Mouse (Mus musculus) limb, embryonic 14.5 days (tissue): ENCODE measurements around the gene Terf2ip. TPM values are rescaled to one million over a fixed set of nuclear protein-coding genes. Genes with fewer than 3 reads are reported as not detected.
A peak's percentile ranks its signal among the peaks of the same experiment; 100 is the strongest.

Source experiments
- ATAC-seq: fragments of 200-750 bp; cut with Nextera tagmentation; 2 replicates; pipeline ENCODE4 v1.8.0; 2017; ENCODE audit warnings: low read depth, moderate number of reproducible peaks, moderate TSS enrichment; ENCODE audit not compliant: low FRiP score
- DNase-seq: peaks from one replicate; pipeline ENCODE4 v3.0.0-alpha.2; 2015; ENCODE audit warnings: low spot score
- H3K27ac ChIP-seq: fragments of 300-500 bp; sonication (generic); replicated peaks from 2 replicates; pipeline ENCODE4 v1.5.1; 2014; ENCODE audit warnings: low read depth, mild to moderate bottlenecking, low read length, moderate library complexity, mixed read lengths
- H3K27me3 ChIP-seq: fragments of 300-500 bp; sonication (generic); 2 replicates; pipeline ENCODE4 v1.6.1; 2014; ENCODE audit warnings: low read length, mixed read lengths; ENCODE audit not compliant: control insufficient read depth, insufficient read depth
- H3K36me3 ChIP-seq: fragments of 300-500 bp; sonication (generic); 2 replicates; pipeline ENCODE4 v1.6.1; 2014; ENCODE audit warnings: mild to moderate bottlenecking, low read length, moderate library complexity, mixed read lengths; ENCODE audit not compliant: control insufficient read depth, insufficient read depth
- H3K4me1 ChIP-seq: fragments of 300-500 bp; sonication (generic); 2 replicates; pipeline ENCODE4 v1.6.1; 2014; ENCODE audit warnings: antibody characterized with exemption, low read length, mixed read lengths; ENCODE audit not compliant: control insufficient read depth, insufficient read depth
- H3K4me2 ChIP-seq: fragments of 300-500 bp; sonication (generic); replicated peaks from 2 replicates; pipeline ENCODE4 v1.6.1; 2014; ENCODE audit warnings: low read depth, mild to moderate bottlenecking, low read length, moderate library complexity; ENCODE audit not compliant: severe bottlenecking
- H3K4me3 ChIP-seq: fragments of 300-500 bp; sonication (generic); replicated peaks from 2 replicates; pipeline ENCODE4 v1.5.1; 2014; ENCODE audit warnings: low read length
- H3K9ac ChIP-seq: fragments of 300-500 bp; sonication (generic); 2 replicates; pipeline ENCODE4 v1.6.1; 2014; ENCODE audit warnings: mild to moderate bottlenecking, low read depth, low read length, moderate library complexity; ENCODE audit not compliant: severe bottlenecking
- H3K9me3 ChIP-seq: fragments of 300-500 bp; sonication (generic); 2 replicates; pipeline ENCODE4 v1.6.1; 2016; ENCODE audit warnings: low read length; ENCODE audit not compliant: control insufficient read depth
- POLR2A ChIP-seq: fragments of 200-500 bp; IDR thresholded peaks from 2 replicates; pipeline ENCODE4 v1.8.0; 2012; ENCODE audit warnings: inconsistent platforms, mild to moderate bottlenecking, moderate library complexity, borderline replicate concordance; ENCODE audit not compliant: insufficient read depth, insufficient read length; ENCODE audit errors: extremely low read depth
- WGBS: fragments of 180-500 bp; shearing (Covaris S2); extraction: QIAGEN DNeasy Blood & Tissue Kit; methylation state at CpG from one replicate; pipeline ENCODE4 v1.1.7; 2014; 5-methylcytosine and 5-hydroxymethylcytosine counted together
- polyA plus RNA-seq, 2 experiments: library from polyadenylated mRNA; depleted of rRNA in 1 of 2; stranded (reverse) in 1 of 2; unstranded in 1 of 2; fragments of >200 nt; fragmentation: Nextera tagmentation in 1 of 2; extraction: Ambion mirVana in 1 of 2; gene quantifications; 2 replicates each; pipeline versions ENCODE4 v1.2.1 to v1.2.3; 2012 to 2014

Gene Terf2ip
- polyA plus RNA-seq, 2 experiments: 16.5 to 17.5 TPM

DNA sequence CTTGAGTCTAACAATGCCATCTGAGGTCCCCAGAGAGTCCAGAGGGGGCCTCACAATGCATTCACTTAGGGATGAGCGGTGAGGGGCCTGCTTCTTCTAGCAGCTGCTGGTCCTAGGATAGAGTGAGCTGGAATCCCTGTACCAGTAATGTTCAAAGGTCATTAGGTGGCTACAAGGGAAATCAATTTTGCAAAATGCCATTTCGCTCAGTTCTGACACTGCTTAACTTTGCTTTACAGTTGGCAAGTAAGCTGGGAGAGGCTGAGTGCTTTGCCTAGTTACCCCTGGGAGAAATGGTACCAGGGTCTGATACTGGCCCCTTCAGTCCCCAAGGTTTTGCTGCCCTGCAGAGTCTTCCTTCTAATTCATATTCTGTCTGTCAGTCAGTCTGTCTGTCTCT lies 35.5 kb upstream of the Terf2ip start:
- Histone ChIP-seq H3K4me2 (no peak overlapping the region), H3K9ac (no peak overlapping the region), H3K36me3 (peaks cover 30% of the 10 kb centered on the region; the same call in 1 of the 2 replicates), H3K27me3 (no peaks in the 10 kb centered on the region), H3K27ac (no peak overlapping the region), H3K4me3 (no peak overlapping the region), H3K9me3 (no peaks in the 10 kb centered on the region), H3K4me1 (no peaks in the 10 kb centered on the region)
- DNase-seq (no peak), ATAC-seq (no peak)
- no peak for TF ChIP-seq POLR2A
- WGBS: 98% methylated on average over 2 of the region's 2 CpGs

DNA sequence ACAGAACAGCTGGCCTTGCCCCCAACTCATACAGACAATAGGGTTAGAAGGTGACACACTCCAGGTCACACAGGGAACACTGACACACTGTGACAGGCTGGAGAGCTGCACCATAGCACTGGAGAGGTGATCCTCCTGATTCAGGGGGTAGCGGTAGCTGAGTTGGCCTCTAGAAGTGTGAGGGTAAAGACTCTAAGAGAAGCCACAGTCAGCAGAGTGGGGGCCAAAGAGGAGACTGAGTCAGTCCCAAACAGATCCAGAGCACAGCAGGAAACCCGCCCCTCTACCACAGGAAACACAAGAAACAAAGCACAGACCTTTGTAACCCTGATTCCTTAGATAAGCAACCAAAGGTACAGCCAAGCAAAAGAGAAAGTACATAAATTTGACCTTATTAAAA lies 34.9 kb upstream of the Terf2ip start:
- TF ChIP-seq POLR2A: no peak
- Histone ChIP-seq H3K4me2 (no peak overlapping the region), H3K4me1 (no peaks in the 10 kb centered on the region), H3K36me3 (peaks cover 27% of the 10 kb centered on the region; the same call in 1 of the 2 replicates), H3K9me3 (no peaks in the 10 kb centered on the region), H3K4me3 (no peak overlapping the region), H3K9ac (no peak overlapping the region), H3K27ac (no peak overlapping the region), H3K27me3 (no peaks in the 10 kb centered on the region)
- DNase-seq: no peak
- ATAC-seq: no peak
- 88% methylated on average over 2 of the region's 2 CpGs for WGBS

DNA sequence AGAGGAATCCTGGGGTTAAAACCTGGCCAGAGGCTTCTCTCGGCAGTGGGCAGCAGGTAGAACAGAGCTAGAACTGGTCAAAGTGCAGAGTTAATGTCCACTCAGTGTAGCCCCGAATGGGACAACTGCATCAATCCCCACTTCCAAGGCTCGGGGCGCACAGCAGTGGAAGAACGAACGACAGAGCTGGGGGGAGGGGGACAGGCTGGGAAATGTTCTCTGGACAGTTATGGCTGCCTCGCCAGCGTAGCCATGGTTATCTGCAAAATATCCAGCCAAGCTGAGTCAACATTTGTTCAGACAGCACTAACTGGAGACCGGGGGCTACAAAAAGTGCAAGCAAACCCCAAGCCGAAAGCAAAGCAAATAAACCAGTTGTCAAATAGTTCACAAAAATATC lies 33.1 kb upstream of the Terf2ip start:
- H3K36me3 ChIP-seq: peaks cover 33% of the 10 kb centered on the region; the same call in 1 of the 2 replicates
- no peaks in the 10 kb centered on the region for H3K27me3 ChIP-seq
- WGBS: 87% methylated on average over 10 of the region's 10 CpGs
- DNase-seq: no peak
- no peaks in the 10 kb centered on the region for H3K9me3 ChIP-seq
- ATAC-seq: no peak
- H3K9ac ChIP-seq: no peak overlapping the region
- no peak for TF ChIP-seq POLR2A
- no peak overlapping the region for H3K27ac ChIP-seq
- no peak overlapping the region for H3K4me2 ChIP-seq
- no peaks in the 10 kb centered on the region for H3K4me1 ChIP-seq
- no peak overlapping the region for H3K4me3 ChIP-seq

DNA sequence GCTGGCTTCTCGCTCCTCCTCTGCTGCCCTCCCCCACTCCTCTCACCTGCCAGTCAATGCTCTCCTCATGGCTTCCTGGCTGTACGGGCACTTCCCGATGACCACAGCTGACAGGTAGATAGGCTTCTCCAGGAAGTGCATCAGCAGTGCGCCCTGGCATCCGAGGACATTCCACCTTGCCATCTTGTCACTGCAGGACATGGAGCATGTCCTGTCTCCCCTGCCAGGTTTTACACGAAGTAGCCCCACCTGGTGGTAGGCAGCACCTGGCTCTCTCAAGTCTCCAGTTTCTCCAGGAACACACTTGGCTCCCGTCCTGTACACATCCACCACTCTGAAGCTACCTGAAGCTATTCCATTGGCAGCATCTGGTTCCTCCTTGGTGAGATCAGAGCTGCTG lies 29.1 kb upstream of the Terf2ip start:
- 70% methylated on average over 7 of the region's 7 CpGs for WGBS
- Histone ChIP-seq H3K9ac (no peak overlapping the region), H3K4me2 (no peak overlapping the region), H3K4me1 (no peaks in the 10 kb centered on the region), H3K27ac (no peak overlapping the region), H3K27me3 (no peaks in the 10 kb centered on the region), H3K9me3 (no peaks in the 10 kb centered on the region), H3K4me3 (no peak overlapping the region), H3K36me3 (peaks cover 47% of the 10 kb centered on the region)
- no peak for ATAC-seq
- DNase-seq: no peak
- no peak for TF ChIP-seq POLR2A

DNA sequence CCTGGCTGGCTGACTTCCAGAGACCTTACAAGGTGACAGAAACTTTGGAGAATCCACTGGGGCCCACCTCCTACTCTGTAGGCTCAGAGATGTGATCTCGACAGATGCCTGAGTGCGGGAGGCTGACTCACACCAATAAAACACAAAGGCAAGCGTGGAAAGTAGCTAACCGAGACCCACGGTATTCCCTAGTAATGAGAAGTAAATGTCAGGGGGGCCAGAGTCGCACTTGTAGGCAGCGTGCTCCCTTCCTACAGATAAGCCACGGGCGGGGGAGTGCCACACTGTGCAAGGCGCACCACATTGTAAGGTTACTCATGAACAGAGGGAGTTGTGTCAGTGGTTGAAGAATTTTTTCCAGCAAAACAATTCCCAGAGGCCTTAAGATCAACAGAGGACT lies 26.7 kb upstream of the Terf2ip start:
- Histone ChIP-seq H3K9ac (no peak overlapping the region), H3K27me3 (no peaks in the 10 kb centered on the region), H3K27ac (no peak overlapping the region), H3K4me3 (no peak overlapping the region), H3K4me1 (no peaks in the 10 kb centered on the region), H3K4me2 (no peak overlapping the region), H3K36me3 (peaks cover 60% of the 10 kb centered on the region), H3K9me3 (no peaks in the 10 kb centered on the region)
- TF ChIP-seq POLR2A: no peak
- ATAC-seq: no peak
- no peak for DNase-seq
- 84% methylated on average over 10 of the region's 10 CpGs for WGBS

DNA sequence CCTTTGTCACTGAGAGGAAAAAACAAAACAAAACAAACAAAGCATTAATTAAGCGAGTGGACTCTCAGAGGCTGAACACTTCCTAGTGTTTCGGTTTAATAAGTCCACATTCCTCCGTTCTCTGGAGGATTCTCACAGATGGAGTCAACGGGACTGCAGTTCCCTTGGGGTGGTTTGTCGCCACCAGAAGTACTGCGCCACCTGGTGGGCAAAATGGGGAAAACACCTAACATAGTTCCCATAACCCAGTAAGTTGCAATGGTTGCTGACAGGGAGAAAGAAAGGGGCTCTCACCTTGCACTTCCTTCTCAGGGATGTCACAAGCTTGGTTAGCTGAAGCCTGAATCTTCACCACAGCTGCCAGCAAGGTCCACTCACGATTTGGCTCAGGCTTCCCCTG lies 21.3 kb upstream of the Terf2ip start:
- H3K4me1 ChIP-seq: 0 out of 2 replicates have a peak, but pooled peaks cover 3% of the 10 kb centered on the region
- no peaks in the 10 kb centered on the region for H3K27me3 ChIP-seq
- H3K36me3 ChIP-seq: peaks cover 57% of the 10 kb centered on the region
- H3K4me3 ChIP-seq: no peak overlapping the region
- no peak overlapping the region for H3K4me2 ChIP-seq
- TF ChIP-seq POLR2A: no peak
- ATAC-seq (no peak), DNase-seq (peak; percentile 75)
- H3K9me3 ChIP-seq: no peaks in the 10 kb centered on the region
- no peak overlapping the region for H3K27ac ChIP-seq
- WGBS: 9% methylated on average over 7 of the region's 7 CpGs
- H3K9ac ChIP-seq: no peak overlapping the region
